Mouse (Mus musculus) MEL (cell line): Measurements from ENCODE around the gene Hist1h3b.

Experiments
- ETS1 ChIP-seq: IDR thresholded peaks from 2 replicates; pipeline ENCODE4 v1.6.1; 2012; ENCODE audit warnings: low read depth, mild to moderate bottlenecking, inconsistent platforms, low read length, improper control_type of control experiment, moderate library complexity
- ZC3H11A ChIP-seq: IDR thresholded peaks from 2 replicates; pipeline ENCODE4 v1.6.1; 2012; ENCODE audit warnings: low read depth, mild to moderate bottlenecking, inconsistent platforms, low read length, improper control_type of control experiment

- TF ChIP-seq ZC3H11A = no peak
- no peak for TF ChIP-seq ETS1
These were observed 21.6 kb upstream of the Hist1h3b start for GRCm38 (mm10) chr13:23730479-23730878.
